8 mouse cellular contexts compared by ENCODE assay signal in genomic region chr9:65345854-65346475, GRCm38 (mm10). TPM values are rescaled to one million over a fixed set of nuclear protein-coding genes. Genes with fewer than 3 reads are reported as not detected.
DNase-seq lines count a peak whose midpoint lies in the region; ATAC-seq and TF ChIP-seq lines count a peak whose summit lies in the region.

Gene Pdcd7, plus strand, starts transcription at chr9:65346104.

- peak within 1 kb of the TSS; percentile 82 for H3K27ac ChIP-seq in bone marrow macrophage, adult 2 months (ENCODE audit: insufficient read depth, low read depth, low read length)
- H3K27ac ChIP-seq in embryonic fibroblast, embryonic 13.5 days (ENCODE audit: insufficient read depth, low read length) = peak within 1 kb of the TSS; percentile 44
- peak within 1 kb of the TSS; percentile 94 for H3K27ac ChIP-seq in kidney, embryonic 14.5 days (ENCODE audit: low read depth, low read length)
- H3K27ac ChIP-seq in limb, embryonic 15.5 days = peak within 1 kb of the TSS; percentile 96

- TF ChIP-seq CTCF in bone marrow macrophage, adult 2 months (IDR thresholded peaks at IDR 0.05; ENCODE audit: low read depth, low read length) = no peak
- no peak for TF ChIP-seq CTCF in embryonic fibroblast, embryonic 13.5 days (IDR thresholded peaks at IDR 0.05; ENCODE audit: borderline replicate concordance, insufficient read depth, low read length)

- peaks cover 13% of the 10 kb centered on the region for H3K4me1 ChIP-seq in bone marrow macrophage, adult 2 months (ENCODE audit: control insufficient read depth, insufficient read depth, low read length)
- no peaks in the 10 kb centered on the region for H3K4me1 ChIP-seq in embryonic fibroblast, embryonic 13.5 days (ENCODE audit: control insufficient read depth, insufficient read depth, low read length)
- peaks cover 13% of the 10 kb centered on the region for H3K4me1 ChIP-seq in kidney, embryonic 14.5 days (ENCODE audit: control insufficient read depth, insufficient read depth, low read length)
- H3K4me1 ChIP-seq in limb, embryonic 15.5 days = peaks cover 10% of the 10 kb centered on the region

- no peaks in the 10 kb centered on the region for H3K27me3 ChIP-seq in kidney, embryonic 14.5 days (ENCODE audit: control insufficient read depth, insufficient read depth, low read length)
- no peaks in the 10 kb centered on the region for H3K27me3 ChIP-seq in limb, embryonic 15.5 days

- H3K4me2 ChIP-seq in kidney, embryonic 14.5 days (replicated peaks; ENCODE audit: low read depth, low read length) = peak within 1 kb of the TSS; percentile 73
- H3K4me2 ChIP-seq in limb, embryonic 15.5 days = peak within 1 kb of the TSS; percentile 55

- WGBS in kidney, embryonic 14.5 days = under 1% methylated on average over 38 of the region's 59 CpGs
- WGBS in limb, embryonic 15.5 days = under 1% methylated on average over 58 of the region's 59 CpGs

- peak within 1 kb of the TSS; percentile 78 for H3K4me3 ChIP-seq in bone marrow macrophage, adult 2 months (ENCODE audit: insufficient read depth, low read length)
- peak within 1 kb of the TSS; percentile 96 for H3K4me3 ChIP-seq in embryonic fibroblast, embryonic 13.5 days (ENCODE audit: insufficient read depth, low read length)
- peak within 1 kb of the TSS; percentile 78 for H3K4me3 ChIP-seq in kidney, embryonic 14.5 days (ENCODE audit: low read length)
- H3K4me3 ChIP-seq in limb, embryonic 15.5 days = peak within 1 kb of the TSS; percentile 99

- peak; percentile 95 for DNase-seq in A20 (ENCODE audit: low read depth, low spot score)
- peak; percentile 95 to 96 for DNase-seq in heart, adult 9 months (ENCODE audit: low spot score in 2 of 2)
- DNase-seq in monocyte, adult 2 months (ENCODE audit: low read depth in 1 of 2, low spot score in 2 of 2) = peak; percentile 87 to 88
- DNase-seq in spleen, postnatal 36 days (ENCODE audit: low spot score in 2 of 2) = peak; percentile 91 to 93

- peak; percentile 93 for ATAC-seq in kidney, embryonic 14.5 days (ENCODE audit: low FRiP score, low TSS enrichment)
- peak; percentile 94 for ATAC-seq in limb, embryonic 15.5 days (ENCODE audit: insufficient number of reproducible peaks, low FRiP score, low TSS enrichment, low read depth)

- H3K9me3 ChIP-seq in kidney, embryonic 14.5 days (ENCODE audit: control insufficient read depth, low read length) = peaks cover 4% of the 10 kb centered on the region; the same call in 1 of the 2 replicates
- H3K9me3 ChIP-seq in limb, embryonic 15.5 days = 0 out of 2 replicates have a peak, but pooled peaks cover 3% of the 10 kb centered on the region

- H3K9ac ChIP-seq in kidney, embryonic 14.5 days (ENCODE audit: low read depth, low read length) = peak within 1 kb of the TSS; percentile 83
- H3K9ac ChIP-seq in limb, embryonic 15.5 days = peak within 1 kb of the TSS; percentile 98

- TF ChIP-seq POLR2A in bone marrow macrophage, adult 2 months (IDR thresholded peaks at IDR 0.05; ENCODE audit: borderline replicate concordance, low read depth, low read length) = no peak
- peak; percentile 85 for TF ChIP-seq POLR2A in embryonic fibroblast, embryonic 13.5 days (IDR thresholded peaks at IDR 0.05; ENCODE audit: low read depth, low read length)

- no peaks in the 10 kb centered on the region for H3K36me3 ChIP-seq in kidney, embryonic 14.5 days (ENCODE audit: control insufficient read depth, insufficient read depth, low read length)
- no peaks in the 10 kb centered on the region for H3K36me3 ChIP-seq in limb, embryonic 15.5 days

RNA-seq across cellular contexts. Expression of gene Pdcd7, which starts in this region (rescaled TPM):
- polyA plus RNA-seq in bone marrow macrophage, adult 2 months (2012; ENCODE audit: insufficient read depth, insufficient read length, missing spikeins) = 11.1 and 15.9 TPM in 2 replicates
- polyA plus RNA-seq in embryonic fibroblast, embryonic 13.5 days (2011; ENCODE audit: insufficient read length, low read depth, missing spikeins) = 11.2 and 13.1 TPM in 2 replicates
- polyA plus RNA-seq in kidney, embryonic 14.5 days (2014; fragmentation: Nextera tagmentation; extraction: Ambion mirVana) = 15.0 and 15.2 TPM in 2 replicates
- polyA plus RNA-seq in limb, embryonic 15.5 days (2015; fragmentation: Nextera tagmentation; extraction: Ambion mirVana) = 7.7 and 10.1 TPM in 2 replicates

Comparison
In these comparisons a context has a peak if more than half of its experiments do, and no peak if none do; other contexts are left out.
1. Peak in every context shown above with its lines: DNase-seq, ATAC-seq, H3K4me3 ChIP-seq and H3K27ac ChIP-seq.
2. H3K27ac ChIP-seq: peak in every context shown above with its lines; median percentile 96 in limb, embryonic 15.5 days; 94 in kidney, embryonic 14.5 days; 82 in bone marrow macrophage, adult 2 months; 44 in embryonic fibroblast, embryonic 13.5 days.